ENCODE assay signal across 8 mouse cellular contexts in genomic region chr2:32712934-32713817, GRCm38 (mm10). TPM values are rescaled to one million over a fixed set of nuclear protein-coding genes. Genes with fewer than 3 reads are reported as not detected.
DNase-seq lines count a peak whose midpoint lies in the region; ATAC-seq and TF ChIP-seq lines count a peak whose summit lies in the region.

Gene Cdk9, minus strand, starts transcription at chr2:32713076.

- peak within 1 kb of the TSS; percentile 72 for H3K9ac ChIP-seq in embryonic facial prominence, embryonic 15.5 days
- peak within 1 kb of the TSS; percentile 88 for H3K9ac ChIP-seq in kidney, embryonic 14.5 days (ENCODE audit: low read depth, low read length)
- peak within 1 kb of the TSS; percentile 82 for H3K9ac ChIP-seq in limb, embryonic 15.5 days

- H3K27ac ChIP-seq in bone marrow, adult 2 months (ENCODE audit: control insufficient read depth, insufficient read depth, low read depth, low read length, poor library complexity), result peak within 1 kb of the TSS; percentile 97
- H3K27ac ChIP-seq in embryonic facial prominence, embryonic 15.5 days (replicated peaks), result peak within 1 kb of the TSS; percentile 97
- H3K27ac ChIP-seq in kidney, embryonic 14.5 days (ENCODE audit: low read depth, low read length), result peak within 1 kb of the TSS; percentile 97
- peak within 1 kb of the TSS; percentile 99 for H3K27ac ChIP-seq in limb, embryonic 15.5 days

- WGBS in bone marrow, adult 2 months, result under 1% methylated on average over 67 of the region's 79 CpGs
- under 1% methylated on average over 64 of the region's 79 CpGs for WGBS in embryonic facial prominence, embryonic 15.5 days
- under 1% methylated on average over 44 of the region's 79 CpGs for WGBS in kidney, embryonic 14.5 days
- whole genome bisulfite sequencing in limb, embryonic 15.5 days, result under 1% methylated on average over 43 of the region's 79 CpGs

- peak; percentile 92 for DNase-seq in 416B (ENCODE audit: low read depth)
- DNase-seq in heart, adult 9 months (ENCODE audit: low spot score in 2 of 2), result peak; percentile 91 to 95
- DNase-seq in monocyte, adult 2 months (ENCODE audit: low read depth in 1 of 2, low spot score in 2 of 2), result peak; percentile 91 to 96
- DNase-seq in spleen, postnatal 36 days (ENCODE audit: low spot score in 2 of 2), result peak; percentile 91 to 92

- peak; percentile 98 for TF ChIP-seq CTCF in bone marrow, adult 2 months (IDR thresholded peaks at IDR 0.05; ENCODE audit: control insufficient read depth, insufficient read depth, low read length)

- TF ChIP-seq POLR2A in bone marrow, adult 2 months (IDR thresholded peaks at IDR 0.05; ENCODE audit: borderline replicate concordance, control insufficient read depth, low read depth, low read length), result peak; percentile 31; the same call in 1 of the 2 replicates

- no peaks in the 10 kb centered on the region for H3K27me3 ChIP-seq in embryonic facial prominence, embryonic 15.5 days
- no peaks in the 10 kb centered on the region for H3K27me3 ChIP-seq in kidney, embryonic 14.5 days (ENCODE audit: control insufficient read depth, insufficient read depth, low read length)
- no peaks in the 10 kb centered on the region for H3K27me3 ChIP-seq in limb, embryonic 15.5 days

- no peaks in the 10 kb centered on the region for H3K9me3 ChIP-seq in embryonic facial prominence, embryonic 15.5 days (replicated peaks)
- no peaks in the 10 kb centered on the region for H3K9me3 ChIP-seq in kidney, embryonic 14.5 days (ENCODE audit: control insufficient read depth, low read length)
- H3K9me3 ChIP-seq in limb, embryonic 15.5 days, result no peaks in the 10 kb centered on the region

- H3K4me3 ChIP-seq in bone marrow, adult 2 months (replicated peaks; ENCODE audit: control insufficient read depth, low read depth, low read length), result peak within 1 kb of the TSS; percentile 92
- peak within 1 kb of the TSS; percentile 85 for H3K4me3 ChIP-seq in embryonic facial prominence, embryonic 15.5 days (replicated peaks)
- H3K4me3 ChIP-seq in kidney, embryonic 14.5 days (ENCODE audit: low read length), result peak within 1 kb of the TSS; percentile 89
- peak within 1 kb of the TSS; percentile 91 for H3K4me3 ChIP-seq in limb, embryonic 15.5 days

- ATAC-seq in embryonic facial prominence, embryonic 15.5 days (ENCODE audit: insufficient number of reproducible peaks, low FRiP score, low TSS enrichment, low read depth), result peak; percentile 90
- peak; percentile 88 for ATAC-seq in kidney, embryonic 14.5 days (ENCODE audit: low FRiP score, low TSS enrichment)
- peak; percentile 88 for ATAC-seq in limb, embryonic 15.5 days (ENCODE audit: insufficient number of reproducible peaks, low FRiP score, low TSS enrichment, low read depth)

- peaks cover 10% of the 10 kb centered on the region for H3K4me1 ChIP-seq in bone marrow, adult 2 months (ENCODE audit: control insufficient read depth, insufficient read depth, low read length)
- peaks cover 31% of the 10 kb centered on the region for H3K4me1 ChIP-seq in embryonic facial prominence, embryonic 15.5 days
- H3K4me1 ChIP-seq in kidney, embryonic 14.5 days (ENCODE audit: control insufficient read depth, insufficient read depth, low read length), result peaks cover 12% of the 10 kb centered on the region
- peaks cover 33% of the 10 kb centered on the region for H3K4me1 ChIP-seq in limb, embryonic 15.5 days

- H3K4me2 ChIP-seq in embryonic facial prominence, embryonic 15.5 days (replicated peaks), result peak within 1 kb of the TSS; percentile 62
- peak within 1 kb of the TSS; percentile 59 for H3K4me2 ChIP-seq in kidney, embryonic 14.5 days (replicated peaks; ENCODE audit: low read depth, low read length)
- H3K4me2 ChIP-seq in limb, embryonic 15.5 days, result peak within 1 kb of the TSS; percentile 81

- peaks cover 28% of the 10 kb centered on the region for H3K36me3 ChIP-seq in embryonic facial prominence, embryonic 15.5 days
- H3K36me3 ChIP-seq in kidney, embryonic 14.5 days (ENCODE audit: control insufficient read depth, insufficient read depth, low read length), result peaks cover 31% of the 10 kb centered on the region
- H3K36me3 ChIP-seq in limb, embryonic 15.5 days, result peaks cover 30% of the 10 kb centered on the region

RNA-seq across cellular contexts. Expression of gene Cdk9, which starts in this region (rescaled TPM):
- polyA plus RNA-seq in bone marrow, adult 2 months (2011; ENCODE audit: insufficient read depth, insufficient read length, low replicate concordance, missing spikeins), result 105 and 154 TPM in 2 replicates
- polyA plus RNA-seq in embryonic facial prominence, embryonic 15.5 days (2015; fragmentation: Nextera tagmentation; extraction: Ambion mirVana), result 105 and 106 TPM in 2 replicates
- 105 and 106 TPM in 2 replicates for polyA plus RNA-seq in kidney, embryonic 14.5 days (2014; fragmentation: Nextera tagmentation; extraction: Ambion mirVana)
- polyA plus RNA-seq in limb, embryonic 15.5 days (2015; fragmentation: Nextera tagmentation; extraction: Ambion mirVana), result 84.4 and 101 TPM in 2 replicates

Comparison
In these comparisons a context has a peak if more than half of its experiments do, and no peak if none do; other contexts are left out.
1. Peak in every context shown above with its lines: DNase-seq, ATAC-seq, H3K4me3 ChIP-seq and H3K27ac ChIP-seq.